Mouse (Mus musculus): ENCODE results near the gene Def6. TPM values are rescaled to one million over a fixed set of nuclear protein-coding genes. Genes with fewer than 3 reads are reported as not detected.

The Def6 gene
- polyA plus RNA-seq, 1 experiment from 2014 or later, result 2.4 TPM

GRCm38 (mm10) chr17:28256651-28257328, 49.2 kb downstream of the Def6 start:
- peak; percentile 79 for DNase-seq
- TF ChIP-seq CTCF (IDR thresholded peaks at IDR 0.05; ENCODE audit: low read depth), result no peak
- H3K4me3 ChIP-seq (ENCODE audit: low read depth, low read length), result no peak overlapping the region
- 0 out of 2 replicates have a peak, but pooled peaks cover 3% of the 10 kb centered on the region for H3K36me3 ChIP-seq (ENCODE audit: insufficient read depth)
- peak; percentile 73 for ATAC-seq (ENCODE audit: insufficient read depth)
- H3K4me1 ChIP-seq (ENCODE audit: insufficient read depth), result peaks cover 19% of the 10 kb centered on the region
- H3K27ac ChIP-seq (ENCODE audit: low read depth), result peak overlapping the region; percentile 79
- no peak overlapping the region for H3K9ac ChIP-seq
- WGBS, result 32% methylated on average over 13 of the region's 13 CpGs
- H3K9me3 ChIP-seq (ENCODE audit: low read depth, low read length), result no peaks in the 10 kb centered on the region
- H3K4me2 ChIP-seq, result peak overlapping the region; percentile 10; the same call in 1 of the 2 replicates
- H3K27me3 ChIP-seq (ENCODE audit: insufficient read depth, low read length), result no peaks in the 10 kb centered on the region

GRCm38 (mm10) chr17:28258325-28258724, 50.7 kb downstream of the Def6 start:
- Histone ChIP-seq H3K4me3 (ENCODE audit: low read depth, low read length) (no peak overlapping the region), H3K4me2 (no peak overlapping the region), H3K4me1 (ENCODE audit: insufficient read depth) (peaks cover 17% of the 10 kb centered on the region), H3K27ac (ENCODE audit: low read depth) (no peak overlapping the region), H3K27me3 (ENCODE audit: insufficient read depth, low read length) (no peaks in the 10 kb centered on the region), H3K36me3 (ENCODE audit: insufficient read depth) (no peaks in the 10 kb centered on the region), H3K9me3 (ENCODE audit: low read depth, low read length) (no peaks in the 10 kb centered on the region), H3K9ac (no peak overlapping the region)
- 81% methylated on average over 9 of the region's 9 CpGs for WGBS
- no peak for TF ChIP-seq CTCF (IDR thresholded peaks at IDR 0.05; ENCODE audit: low read depth)
- ATAC-seq (ENCODE audit: insufficient read depth) (no peak), DNase-seq (no peak)

- Histone ChIP-seq H3K9me3 (ENCODE audit: low read depth, low read length) (no peaks in the 10 kb centered on the region), H3K27ac (ENCODE audit: low read depth) (no peak overlapping the region), H3K4me2 (no peak overlapping the region), H3K27me3 (ENCODE audit: insufficient read depth, low read length) (no peaks in the 10 kb centered on the region), H3K4me3 (ENCODE audit: low read depth, low read length) (no peak overlapping the region), H3K4me1 (ENCODE audit: insufficient read depth) (peaks cover 20% of the 10 kb centered on the region), H3K9ac (no peak overlapping the region), H3K36me3 (ENCODE audit: insufficient read depth) (no peaks in the 10 kb centered on the region)
- WGBS, result 77% methylated on average over 16 of the region's 16 CpGs
- ATAC-seq (ENCODE audit: insufficient read depth), result no peak
- DNase-seq, result no peak
- TF ChIP-seq CTCF (IDR thresholded peaks at IDR 0.05; ENCODE audit: low read depth), result peak; percentile 66
These were observed 52.4 kb downstream of the Def6 start for GRCm38 (mm10) chr17:28259890-28260542.

- no peak for TF ChIP-seq CTCF (IDR thresholded peaks at IDR 0.05; ENCODE audit: low read depth)
- Histone ChIP-seq H3K9ac (no peak overlapping the region), H3K4me1 (ENCODE audit: insufficient read depth) (peaks cover 20% of the 10 kb centered on the region), H3K36me3 (ENCODE audit: insufficient read depth) (no peaks in the 10 kb centered on the region), H3K9me3 (ENCODE audit: low read depth, low read length) (no peaks in the 10 kb centered on the region), H3K27ac (ENCODE audit: low read depth) (no peak overlapping the region), H3K4me2 (no peak overlapping the region), H3K4me3 (ENCODE audit: low read depth, low read length) (no peak overlapping the region), H3K27me3 (ENCODE audit: insufficient read depth, low read length) (no peaks in the 10 kb centered on the region)
- DNase-seq (no peak), ATAC-seq (ENCODE audit: insufficient read depth) (no peak)
- WGBS, result 88% methylated on average over 9 of the region's 9 CpGs
These were observed 52.9 kb downstream of the Def6 start for GRCm38 (mm10) chr17:28260543-28260909.

GRCm38 (mm10) chr17:28261795-28262194, 54.2 kb downstream of the Def6 start:
- Histone ChIP-seq H3K36me3 (ENCODE audit: insufficient read depth) (no peaks in the 10 kb centered on the region), H3K4me1 (ENCODE audit: insufficient read depth) (peaks cover 14% of the 10 kb centered on the region; the same call in 1 of the 2 replicates), H3K9ac (no peak overlapping the region), H3K27ac (ENCODE audit: low read depth) (no peak overlapping the region), H3K4me3 (ENCODE audit: low read depth, low read length) (no peak overlapping the region), H3K9me3 (ENCODE audit: low read depth, low read length) (no peaks in the 10 kb centered on the region), H3K27me3 (ENCODE audit: insufficient read depth, low read length) (no peaks in the 10 kb centered on the region), H3K4me2 (no peak overlapping the region)
- no peak for DNase-seq
- 54% methylated on average over 11 of the region's 11 CpGs for WGBS
- no peak for TF ChIP-seq CTCF (IDR thresholded peaks at IDR 0.05; ENCODE audit: low read depth)
- no peak for ATAC-seq (ENCODE audit: insufficient read depth)

- Histone ChIP-seq H3K9me3 (ENCODE audit: low read depth, low read length) (no peaks in the 10 kb centered on the region), H3K4me3 (ENCODE audit: low read depth, low read length) (no peak overlapping the region), H3K27me3 (ENCODE audit: insufficient read depth, low read length) (no peaks in the 10 kb centered on the region), H3K27ac (ENCODE audit: low read depth) (no peak overlapping the region), H3K36me3 (ENCODE audit: insufficient read depth) (no peaks in the 10 kb centered on the region), H3K4me1 (ENCODE audit: insufficient read depth) (0 out of 2 replicates have a peak, but pooled peaks cover 7% of the 10 kb centered on the region), H3K9ac (no peak overlapping the region), H3K4me2 (no peak overlapping the region)
- 46% methylated on average over 13 of the region's 13 CpGs for WGBS
- no peak for ATAC-seq (ENCODE audit: insufficient read depth)
- no peak for DNase-seq
- no peak for TF ChIP-seq CTCF (IDR thresholded peaks at IDR 0.05; ENCODE audit: low read depth)
These were observed 55.8 kb downstream of the Def6 start for GRCm38 (mm10) chr17:28263181-28263894.

- H3K9ac ChIP-seq, result no peak overlapping the region
- 0 out of 2 replicates have a peak, but pooled peaks cover 9% of the 10 kb centered on the region for H3K4me1 ChIP-seq (ENCODE audit: insufficient read depth)
- no peaks in the 10 kb centered on the region for H3K27me3 ChIP-seq (ENCODE audit: insufficient read depth, low read length)
- H3K27ac ChIP-seq (ENCODE audit: low read depth), result no peak overlapping the region
- ATAC-seq (ENCODE audit: insufficient read depth) (no peak), DNase-seq (no peak)
- H3K36me3 ChIP-seq (ENCODE audit: insufficient read depth), result no peaks in the 10 kb centered on the region
- H3K4me2 ChIP-seq, result no peak overlapping the region
- no peaks in the 10 kb centered on the region for H3K9me3 ChIP-seq (ENCODE audit: low read depth, low read length)
- TF ChIP-seq CTCF (IDR thresholded peaks at IDR 0.05; ENCODE audit: low read depth), result no peak
- H3K4me3 ChIP-seq (ENCODE audit: low read depth, low read length), result no peak overlapping the region
- WGBS, result 87% methylated on average over 5 of the region's 5 CpGs
These were observed 59.7 kb downstream of the Def6 start for GRCm38 (mm10) chr17:28267251-28267650.

Data from lung, embryonic 14.5 days (tissue).